Mouse (Mus musculus) ES-Bruce4 (cell line): ENCODE results near the gene Cdrt4. TPM values are rescaled to one million over a fixed set of nuclear protein-coding genes. Genes with fewer than 3 reads are reported as not detected.

Experiments used
- H3K27ac ChIP-seq: 2 replicates; pipeline ENCODE4 v1.5.1; 2012; ENCODE audit warnings: low read length, inconsistent platforms; ENCODE audit not compliant: insufficient read depth
- H3K27me3 ChIP-seq: 2 replicates; pipeline ENCODE4 v1.6.1; 2012; ENCODE audit warnings: mild to moderate bottlenecking, low read length, inconsistent platforms; ENCODE audit not compliant: control insufficient read depth, poor library complexity, insufficient read depth, severe bottlenecking
- H3K36me3 ChIP-seq: 2 replicates; pipeline ENCODE4 v1.6.1; 2012; ENCODE audit warnings: inconsistent platforms, mild to moderate bottlenecking, low read length, moderate library complexity; ENCODE audit not compliant: control insufficient read depth, poor library complexity, insufficient read depth, severe bottlenecking
- H3K4me1 ChIP-seq: one replicate; pipeline ENCODE4 v1.8.1; 2011; ENCODE audit warnings: low read length; ENCODE audit not compliant: control insufficient read depth, insufficient read depth
- H3K4me3 ChIP-seq: 2 replicates; pipeline ENCODE4 v1.5.1; 2011; ENCODE audit warnings: low read depth, mild to moderate bottlenecking, low read length
- H3K9ac ChIP-seq: 2 replicates; pipeline ENCODE4 v1.6.1; 2012; ENCODE audit warnings: low read depth, mild to moderate bottlenecking, inconsistent platforms; ENCODE audit not compliant: poor library complexity, severe bottlenecking
- H3K9me3 ChIP-seq: replicated peaks from 2 replicates; pipeline ENCODE4 v1.6.1; 2012; ENCODE audit warnings: mild to moderate bottlenecking, low read length, inconsistent platforms; ENCODE audit not compliant: control insufficient read depth, poor library complexity, insufficient read depth, severe bottlenecking
- CTCF ChIP-seq: IDR thresholded peaks from one replicate; pipeline ENCODE4 v1.8.1; 2011; ENCODE audit warnings: low read depth, low read length
- EP300 ChIP-seq: IDR thresholded peaks from 2 replicates; pipeline ENCODE4 v1.6.1; 2011; ENCODE audit warnings: low read depth, low read length; ENCODE audit not compliant: insufficient read depth
- POLR2A ChIP-seq: IDR thresholded peaks from one replicate; pipeline ENCODE4 v1.8.1; 2011; ENCODE audit warnings: low read length; ENCODE audit not compliant: insufficient read depth
- polyA plus RNA-seq: library from polyadenylated mRNA; stranded (reverse); fragments of >200 nt; gene quantifications from 2 replicates; pipeline ENCODE4 v1.2.4, GENCODE M21; 2011; ENCODE audit warnings: low read depth; ENCODE audit not compliant: missing spikeins, insufficient read depth, insufficient read length

Cdrt4 gene
- polyA plus RNA-seq, 1 experiment: not detected

DNA sequence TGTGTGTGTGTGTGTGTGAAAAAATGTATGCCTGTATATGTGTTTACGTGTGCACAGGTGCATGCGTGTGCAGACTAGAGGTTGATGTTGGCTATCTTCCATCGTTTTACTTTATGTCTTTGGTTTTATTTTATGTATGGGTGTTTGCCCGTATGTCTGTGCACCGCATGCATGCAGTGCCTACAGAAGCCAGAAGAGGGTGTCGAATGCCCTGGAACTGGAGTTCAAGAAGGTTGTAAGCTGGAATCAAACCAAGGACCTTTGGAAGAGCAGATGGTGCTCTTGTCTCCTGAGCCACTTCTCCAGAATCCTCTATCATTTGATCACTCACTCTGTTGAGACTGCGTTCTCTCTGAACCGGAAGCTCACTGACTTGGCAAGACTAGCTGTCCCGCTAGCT, 17.9 kb upstream of the Cdrt4 start:
- Histone ChIP-seq H3K9me3 (no peaks in the 10 kb centered on the region), H3K4me1 (no peaks in the 10 kb centered on the region), H3K4me3 (no peak overlapping the region), H3K9ac (no peak overlapping the region), H3K27ac (no peak overlapping the region), H3K36me3 (no peaks in the 10 kb centered on the region), H3K27me3 (no peaks in the 10 kb centered on the region)
- no peak for TF ChIP-seq EP300
- peak; percentile 49 for TF ChIP-seq CTCF

DNA sequence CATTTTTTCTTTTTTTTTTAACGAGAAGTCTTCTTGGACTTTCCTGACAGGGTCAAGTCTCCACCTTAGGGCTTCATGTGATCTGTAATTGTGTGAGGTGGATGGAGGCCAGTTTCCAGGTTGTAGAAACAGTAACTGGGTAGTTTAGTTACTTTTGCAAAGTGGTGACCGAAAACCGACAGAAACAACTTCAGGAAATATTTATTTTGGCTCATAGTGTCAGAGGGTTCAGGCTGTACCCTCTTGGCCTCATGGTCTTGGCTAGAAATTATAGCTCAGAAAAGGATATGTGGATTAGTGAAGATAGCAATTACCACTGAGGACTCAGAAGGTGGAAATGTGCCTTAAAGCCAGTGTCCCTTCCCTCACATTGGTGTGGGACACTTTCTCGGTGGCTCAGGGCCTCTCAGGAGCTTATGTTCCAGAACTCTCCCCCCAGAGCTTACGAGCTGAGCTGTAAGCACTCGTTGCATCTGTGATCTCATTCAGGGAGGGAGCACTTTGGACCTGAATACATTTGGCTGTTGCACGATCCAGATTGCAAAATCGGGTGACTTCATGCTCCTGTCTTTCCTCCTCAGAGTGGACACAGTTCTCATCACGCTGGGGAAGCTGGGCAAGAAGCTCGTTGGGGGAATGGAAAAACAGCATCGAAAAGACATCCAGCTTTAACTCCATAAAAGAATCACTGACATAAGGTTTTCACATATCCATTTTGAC, 16.0 kb upstream of the Cdrt4 start:
- Histone ChIP-seq H3K9ac (no peak overlapping the region), H3K4me3 (no peak overlapping the region), H3K9me3 (no peaks in the 10 kb centered on the region), H3K27ac (no peak overlapping the region), H3K4me1 (no peaks in the 10 kb centered on the region), H3K27me3 (no peaks in the 10 kb centered on the region), H3K36me3 (no peaks in the 10 kb centered on the region)
- TF ChIP-seq CTCF (no peak), POLR2A (no peak), EP300 (no peak)

DNA sequence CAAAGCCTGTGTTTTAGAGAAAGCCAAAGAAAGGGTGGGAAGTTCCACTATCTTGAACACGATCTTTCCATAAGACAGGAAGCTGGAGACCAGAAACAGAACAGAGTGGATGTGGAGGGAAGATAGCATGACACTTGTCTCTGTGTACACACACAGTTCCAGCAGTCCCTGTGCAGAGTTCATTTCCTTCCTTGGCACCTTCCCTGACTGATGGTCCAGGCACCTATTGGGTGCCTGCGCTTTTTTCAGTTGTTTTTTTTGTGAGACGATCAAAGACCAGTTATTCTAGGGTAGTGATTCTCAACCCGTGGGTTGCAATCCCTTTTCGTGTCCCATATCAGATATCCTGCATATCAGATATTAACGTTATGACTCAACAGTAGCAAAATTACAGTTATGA, 13.0 kb upstream of the Cdrt4 start:
- no peak overlapping the region for H3K9ac ChIP-seq
- H3K4me1 ChIP-seq: no peaks in the 10 kb centered on the region
- TF ChIP-seq CTCF: no peak
- H3K4me3 ChIP-seq: no peak overlapping the region
- no peak overlapping the region for H3K27ac ChIP-seq
- no peaks in the 10 kb centered on the region for H3K36me3 ChIP-seq
- H3K27me3 ChIP-seq: no peaks in the 10 kb centered on the region
- no peaks in the 10 kb centered on the region for H3K9me3 ChIP-seq

DNA sequence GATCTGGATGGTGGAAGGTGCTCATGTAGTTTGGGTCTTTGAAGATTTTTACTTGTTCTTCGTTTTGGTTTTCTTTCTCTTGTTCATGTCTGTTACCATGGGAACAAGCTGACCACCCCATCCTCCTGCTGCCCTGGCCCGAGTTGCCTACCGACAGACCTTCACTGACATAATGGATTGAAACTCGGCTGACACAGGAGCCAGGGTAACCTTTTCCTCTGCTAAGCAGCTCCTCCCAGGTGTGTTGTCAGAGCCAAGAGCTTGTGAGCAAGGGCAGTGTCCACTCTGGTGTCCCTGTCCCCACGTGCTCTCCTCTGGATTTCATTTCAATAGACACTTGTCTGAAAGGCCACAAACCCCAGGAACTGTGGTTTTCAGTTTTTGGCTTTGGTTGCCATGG, 12.1 kb upstream of the Cdrt4 start:
- no peaks in the 10 kb centered on the region for H3K4me1 ChIP-seq
- no peaks in the 10 kb centered on the region for H3K9me3 ChIP-seq
- no peaks in the 10 kb centered on the region for H3K27me3 ChIP-seq
- no peak overlapping the region for H3K27ac ChIP-seq
- H3K4me3 ChIP-seq: no peak overlapping the region
- TF ChIP-seq EP300 (no peak), CTCF (no peak), POLR2A (no peak)
- no peaks in the 10 kb centered on the region for H3K36me3 ChIP-seq
- no peak overlapping the region for H3K9ac ChIP-seq

DNA sequence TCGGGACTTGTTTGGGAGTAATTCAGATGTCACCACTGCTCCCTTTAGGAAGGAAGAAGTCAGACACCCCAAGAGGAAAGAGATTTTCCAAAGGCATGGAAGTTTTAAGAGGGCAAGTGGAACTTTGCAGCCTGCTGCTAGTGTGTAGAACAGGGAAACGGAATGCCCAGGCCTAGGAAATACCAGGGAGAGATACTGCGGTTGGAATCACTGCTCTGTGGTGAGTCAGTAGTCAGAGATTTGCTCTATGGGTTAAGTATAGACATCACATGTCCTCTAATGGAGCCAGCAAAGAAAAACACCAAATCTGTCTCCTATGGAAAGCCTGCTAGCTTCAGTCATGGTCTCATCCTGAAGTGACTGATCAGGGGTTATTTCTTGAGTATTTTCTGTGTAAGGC, 10.8 kb upstream of the Cdrt4 start:
- no peaks in the 10 kb centered on the region for H3K9me3 ChIP-seq

DNA sequence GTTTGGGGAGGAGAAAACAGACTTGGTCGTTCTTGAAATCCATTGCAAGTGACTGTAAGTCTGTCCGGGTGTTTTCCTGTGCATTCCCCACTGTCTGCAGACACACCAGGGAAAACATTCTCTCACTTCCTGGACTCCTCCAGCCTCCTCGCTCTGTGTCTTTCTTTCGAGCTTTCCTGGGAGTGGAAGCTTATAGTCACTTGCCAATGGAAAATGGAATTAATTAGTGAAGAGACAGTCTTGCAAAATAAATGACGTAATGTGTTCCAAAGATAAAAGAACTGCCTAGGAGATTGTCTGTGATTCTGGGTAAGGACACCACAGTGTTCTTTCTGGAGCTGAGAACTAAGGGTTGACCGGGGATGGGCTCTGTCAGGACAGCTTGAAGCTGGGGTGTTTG, 7.5 kb upstream of the Cdrt4 start:
- no peaks in the 10 kb centered on the region for H3K4me1 ChIP-seq
- no peak overlapping the region for H3K4me3 ChIP-seq
- H3K36me3 ChIP-seq: no peaks in the 10 kb centered on the region
- H3K9me3 ChIP-seq: no peaks in the 10 kb centered on the region
- no peaks in the 10 kb centered on the region for H3K27me3 ChIP-seq
- H3K9ac ChIP-seq: no peak overlapping the region
- no peak overlapping the region for H3K27ac ChIP-seq
- TF ChIP-seq CTCF (no peak), POLR2A (no peak), EP300 (no peak)

More for the DNA sequence above, 10.8 kb upstream of the Cdrt4 start:
- Histone ChIP-seq H3K27ac (no peak overlapping the region), H3K9ac (no peak overlapping the region), H3K36me3 (no peaks in the 10 kb centered on the region), H3K27me3 (no peaks in the 10 kb centered on the region), H3K4me1 (no peaks in the 10 kb centered on the region), H3K4me3 (no peak overlapping the region)
- no peak for TF ChIP-seq EP300
- no peak for TF ChIP-seq POLR2A
- no peak for TF ChIP-seq CTCF
